Comparison of ENCODE assay signal across 25 mouse cellular contexts in the genomic region with DNA sequence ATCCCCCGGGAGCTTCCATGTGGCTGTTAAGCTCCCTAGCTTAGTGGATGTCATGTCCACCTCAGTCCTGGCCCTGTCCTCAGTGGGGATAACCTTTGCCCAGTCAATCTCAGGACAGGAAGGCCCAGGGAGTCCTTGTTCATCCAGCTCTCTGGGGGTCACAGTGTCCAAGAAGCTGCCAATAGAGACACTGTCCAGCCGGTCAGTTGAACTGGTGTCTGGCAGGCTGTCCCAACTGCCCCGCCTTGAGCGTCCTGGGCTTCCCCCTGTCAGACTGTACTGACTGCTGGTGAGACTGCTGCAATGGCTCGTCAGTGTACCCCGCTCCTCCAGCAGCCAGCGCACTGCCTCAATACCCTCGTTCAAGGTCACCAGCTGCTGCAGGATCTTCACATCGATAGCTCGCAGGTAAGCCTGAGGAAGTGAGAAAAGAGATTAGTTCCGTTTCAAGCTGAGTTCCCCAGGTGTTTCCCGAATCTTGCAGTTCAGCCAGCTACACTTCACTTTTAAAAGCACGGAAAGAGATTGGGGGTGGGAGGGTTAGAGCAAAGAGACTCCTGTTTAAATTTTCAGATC. TPM values are rescaled to one million over a fixed set of nuclear protein-coding genes. Genes with fewer than 3 reads are reported as not detected.
A peak's percentile ranks its signal among the peaks of the same experiment; 100 is the strongest.
DNase-seq lines count a peak whose midpoint lies in the region; ATAC-seq and TF ChIP-seq lines count a peak whose summit lies in the region.
"Had no signal": no experiment of that assay in that cellular context is flagged by ENCODE, and none has a peak within 500 bp of the region (broad histone marks: within the 10 kb centered on the region; RNA-seq: fewer than 3 reads in every experiment).

No protein-coding gene starts in this region.

- 34% methylated on average over 13 of the region's 13 CpGs for WGBS in heart, embryonic 14.5 days
- 52% methylated on average over 13 of the region's 13 CpGs for whole genome bisulfite sequencing in hindbrain, embryonic 12.5 days

- H3K27ac ChIP-seq in heart, embryonic 14.5 days (replicated peaks in 1 of 2; ENCODE audit: control insufficient read depth in 1 of 2, insufficient read depth in 1 of 2, low read depth in 2 of 2, low read length in 2 of 2): no peak overlapping the region
- no peak overlapping the region for H3K27ac ChIP-seq in hindbrain, embryonic 12.5 days
- H3K27ac ChIP-seq: embryonic facial prominence, embryonic 12.5 days; forebrain, embryonic 15.5 days; macrophage; midbrain, embryonic 12.5 days had no signal

- H3K4me2 ChIP-seq in heart, embryonic 14.5 days (ENCODE audit: low read length): no peak overlapping the region
- H3K4me2 ChIP-seq in hindbrain, embryonic 12.5 days (replicated peaks): no peak overlapping the region
- H3K4me2 ChIP-seq: embryonic facial prominence, embryonic 12.5 days; forebrain, embryonic 15.5 days; liver, embryonic 11.5 days; lung, embryonic 14.5 days; midbrain, embryonic 12.5 days had no signal

- H3K9me3 ChIP-seq in heart, embryonic 14.5 days (ENCODE audit: control insufficient read depth, low read length): no peaks in the 10 kb centered on the region
- H3K9me3 ChIP-seq in E14TG2a.4 (ENCODE audit: low read length): no peaks in the 10 kb centered on the region
- no peaks in the 10 kb centered on the region for H3K9me3 ChIP-seq in hindbrain, embryonic 12.5 days (replicated peaks)
- H3K9me3 ChIP-seq: embryonic facial prominence, embryonic 12.5 days; forebrain, embryonic 15.5 days; midbrain, embryonic 12.5 days had no signal

- no peak overlapping the region for H3K4me3 ChIP-seq in heart, embryonic 14.5 days (ENCODE audit: control insufficient read depth in 1 of 2, insufficient read depth in 1 of 2, low read depth in 1 of 2, low read length in 2 of 2)
- peak overlapping the region; percentile 30; the same call in 1 of the 2 replicates for H3K4me3 ChIP-seq in E14TG2a.4 (replicated peaks; ENCODE audit: low read length)
- no peak overlapping the region for H3K4me3 ChIP-seq in hindbrain, embryonic 12.5 days
- H3K4me3 ChIP-seq: embryonic facial prominence, embryonic 12.5 days; forebrain, embryonic 15.5 days; midbrain, embryonic 12.5 days had no signal

- 0 out of 2 replicates have a peak, but pooled peaks cover 4% of the 10 kb centered on the region for H3K36me3 ChIP-seq in heart, embryonic 14.5 days (ENCODE audit: control insufficient read depth, insufficient read depth, low read length)
- peaks cover 23% of the 10 kb centered on the region for H3K36me3 ChIP-seq in E14TG2a.4 (ENCODE audit: insufficient read depth, low read length)
- H3K36me3 ChIP-seq in hindbrain, embryonic 12.5 days: no peaks in the 10 kb centered on the region
- H3K36me3 ChIP-seq: embryonic facial prominence, embryonic 12.5 days; forebrain, embryonic 15.5 days; midbrain, embryonic 12.5 days had no signal

- H3K4me1 ChIP-seq in heart, embryonic 14.5 days (ENCODE audit: control insufficient read depth in 2 of 2, insufficient read depth in 2 of 2, low read length in 2 of 2): peaks cover 0 to 9% of the 10 kb centered on the region in 2 experiments; a peak in 1 of 4 replicates
- H3K4me1 ChIP-seq in E14TG2a.4 (replicated peaks; ENCODE audit: low read depth, low read length): peaks cover 69% of the 10 kb centered on the region
- H3K4me1 ChIP-seq in hindbrain, embryonic 12.5 days: no peaks in the 10 kb centered on the region
- H3K4me1 ChIP-seq: embryonic facial prominence, embryonic 12.5 days; forebrain, embryonic 15.5 days; midbrain, embryonic 12.5 days had no signal

- no peak for DNase-seq in heart, adult 8-10 months (ENCODE audit: low spot score)
- peak; percentile 28 to 37 for DNase-seq in spleen, adult 18-20 months
- no peak for DNase-seq in spleen, postnatal 10 days (ENCODE audit: low spot score in 2 of 2)
- DNase-seq: cerebellum, adult 8-10 months; gastrocnemius, postnatal 25 days; kidney, adult 8-10 months; kidney, postnatal 25 days; lung, embryonic 14.5 days; thymus, postnatal 25 days had no signal

- H3K9ac ChIP-seq in heart, embryonic 14.5 days (ENCODE audit: low read length): 0 out of 2 replicates have a peak overlapping the region, but pooled peaks have one; percentile 4
- H3K9ac ChIP-seq in hindbrain, embryonic 12.5 days: no peak overlapping the region
- H3K9ac ChIP-seq: embryonic facial prominence, embryonic 12.5 days; forebrain, embryonic 15.5 days; lung, embryonic 14.5 days; midbrain, embryonic 12.5 days had no signal

- no peaks in the 10 kb centered on the region for H3K27me3 ChIP-seq in heart, embryonic 14.5 days (ENCODE audit: control insufficient read depth, insufficient read depth, low read length)
- H3K27me3 ChIP-seq in E14TG2a.4 (ENCODE audit: insufficient read depth, low read length): peaks cover under 1% of the 10 kb centered on the region; the same call in 1 of the 2 replicates
- H3K27me3 ChIP-seq in hindbrain, embryonic 12.5 days: peaks cover 9% of the 10 kb centered on the region; the same call in 1 of the 2 replicates
- H3K27me3 ChIP-seq: embryonic facial prominence, embryonic 12.5 days; forebrain, embryonic 15.5 days had no signal

- no peak for TF ChIP-seq CTCF in E14TG2a.4 (conservative IDR thresholded peaks at IDR 0.05; ENCODE audit: low read length)

- no peak for ATAC-seq in heart, embryonic 14.5 days (ENCODE audit: insufficient number of reproducible peaks, insufficient read depth, low FRiP score, low read depth)
- ATAC-seq in neutrophil, adult 5-6 weeks (ENCODE audit: extremely low read depth, insufficient number of reproducible peaks, low FRiP score, poor library complexity, severe bottlenecking): peak; percentile 69
- no peak for ATAC-seq in hindbrain, embryonic 12.5 days (ENCODE audit: low FRiP score)
- ATAC-seq: forebrain, embryonic 15.5 days had no signal

RNA-seq across cellular contexts. Expression of a gene that starts 13.6 kb away (rescaled TPM):
- 2.2 and 2.7 TPM in 2 replicates for polyA plus RNA-seq in heart, embryonic 14.5 days (2014; fragmentation: Nextera tagmentation; extraction: Ambion mirVana)
- 1 to 10 TPM; 3.6 to 5.3 (median 4.9) TPM for total RNA-seq in heart, adult 8-10 months (2022)
- total RNA-seq in neutrophil, adult 5-6 weeks (2017): 0.37 and 0.58 TPM in 2 replicates
- 1.6 and 2.2 TPM in 2 replicates for polyA plus RNA-seq in hindbrain, embryonic 12.5 days (2016; fragmentation: Nextera tagmentation; extraction: Ambion mirVana)

RNA-seq across cellular contexts. Expression of a gene that starts 13.9 kb away (rescaled TPM):
- polyA plus RNA-seq in heart, embryonic 14.5 days (2014; fragmentation: Nextera tagmentation; extraction: Ambion mirVana): 66.3 and 66.4 TPM in 2 replicates
- 10 to 100 TPM; 58.8 to 63.2 (median 62.0) TPM for total RNA-seq in heart, adult 8-10 months (2022)
- 21.2 and 24.2 TPM in 2 replicates for total RNA-seq in neutrophil, adult 5-6 weeks (2017)
- 62.7 and 67.5 TPM in 2 replicates for polyA plus RNA-seq in hindbrain, embryonic 12.5 days (2016; fragmentation: Nextera tagmentation; extraction: Ambion mirVana)

RNA-seq across cellular contexts. Expression of a gene that starts 14.0 kb away (rescaled TPM):
- 18.0 and 19.7 TPM in 2 replicates for polyA plus RNA-seq in heart, embryonic 14.5 days (2014; fragmentation: Nextera tagmentation; extraction: Ambion mirVana)
- total RNA-seq in heart, adult 8-10 months (2022): under 1 TPM; 0.06 to 0.53 (median 0.17) TPM
- 0.86 and 0.93 TPM in 2 replicates for total RNA-seq in neutrophil, adult 5-6 weeks (2017)
- polyA plus RNA-seq in hindbrain, embryonic 12.5 days (2016; fragmentation: Nextera tagmentation; extraction: Ambion mirVana): 28.3 and 28.5 TPM in 2 replicates

RNA-seq across cellular contexts. Expression of a gene that starts 29.9 kb away (rescaled TPM):
- 0.19 TPM in 1 of 2 replicates, not detected in the other for polyA plus RNA-seq in heart, embryonic 14.5 days (2014; fragmentation: Nextera tagmentation; extraction: Ambion mirVana)
- total RNA-seq in heart, adult 8-10 months (2022): under 1 TPM in 1 of 4 experiments, not detected in 3; 0.55 TPM
- 5.0 and 7.1 TPM in 2 replicates for total RNA-seq in neutrophil, adult 5-6 weeks (2017)
- polyA plus RNA-seq in hindbrain, embryonic 12.5 days (2016; fragmentation: Nextera tagmentation; extraction: Ambion mirVana): 0.17 TPM in 1 of 2 replicates, not detected in the other
- total RNA-seq: common myeloid progenitor, adult 5-6 weeks; gastrocnemius, postnatal 25 days; monocyte, adult 5-6 weeks had no signal
- polyA plus RNA-seq: hindbrain, embryonic 11.5 days; macrophage had no signal

RNA-seq across cellular contexts. Expression of a gene that starts 35.7 kb away (rescaled TPM):
- polyA plus RNA-seq in heart, embryonic 14.5 days (2014; fragmentation: Nextera tagmentation; extraction: Ambion mirVana): not detected in 2 replicates
- not detected for total RNA-seq in heart, adult 8-10 months (2022)
- total RNA-seq in neutrophil, adult 5-6 weeks (2017): not detected in 2 replicates
- not detected in 2 replicates for polyA plus RNA-seq in hindbrain, embryonic 12.5 days (2016; fragmentation: Nextera tagmentation; extraction: Ambion mirVana)
- total RNA-seq: common myeloid progenitor, adult 5-6 weeks; gastrocnemius, postnatal 25 days; layer of hippocampus, postnatal 10 days; monocyte, adult 5-6 weeks had no signal
- polyA plus RNA-seq: embryonic facial prominence, embryonic 12.5 days; forebrain, embryonic 15.5 days; heart, embryonic 16.5 days; hindbrain, embryonic 11.5 days; limb, embryonic 11.5 days; liver, embryonic 11.5 days; lung, embryonic 14.5 days; macrophage; midbrain, embryonic 12.5 days; neural tube, embryonic 11.5 days had no signal

Comparison
In these comparisons a context has a peak if more than half of its experiments do, and no peak if none do; other contexts are left out.
1. DNase-seq: peak in spleen, adult 18-20 months (2 of 2); none in heart, adult 8-10 months (single experiment) and spleen, postnatal 10 days (0 of 2).